Mouse (Mus musculus) MEL (cell line): ENCODE data around the gene Ift57.

Experiments
- BHLHE40 ChIP-seq: IDR thresholded peaks from 2 replicates; pipeline ENCODE4 v1.6.1; 2012; ENCODE audit warnings: low read depth, mild to moderate bottlenecking, inconsistent platforms, low read length, improper control_type of control experiment, borderline replicate concordance
- MAZ ChIP-seq: IDR thresholded peaks from 2 replicates; pipeline ENCODE4 v1.6.1; 2012; ENCODE audit warnings: low read depth, mild to moderate bottlenecking, inconsistent platforms, low read length, improper control_type of control experiment
- UBTF ChIP-seq: IDR thresholded peaks from 2 replicates; pipeline ENCODE4 v1.6.1; 2012; ENCODE audit warnings: low read depth, mild to moderate bottlenecking, inconsistent platforms, low read length, improper control_type of control experiment, moderate library complexity, borderline replicate concordance; ENCODE audit not compliant: insufficient read depth

- TF ChIP-seq MAZ, result no peak
- peak; percentile 9; the same call in 1 of the 2 replicates for TF ChIP-seq BHLHE40
- no peak for TF ChIP-seq UBTF
Measured at GRCm38 (mm10) chr16:49790575-49791465, 91.8 kb downstream of the Ift57 start.
